Mouse (Mus musculus) embryonic fibroblast, embryonic 13.5 days (primary cell): ENCODE results near the gene Adgrg6. TPM values are rescaled to one million over a fixed set of nuclear protein-coding genes. Genes with fewer than 3 reads are reported as not detected.

Experiments used
- H3K27ac ChIP-seq: 2 replicates; pipeline ENCODE4 v1.5.1; 2012; ENCODE audit warnings: low read length, control low read depth, inconsistent platforms; ENCODE audit not compliant: insufficient read depth
- H3K4me1 ChIP-seq: 2 replicates; pipeline ENCODE4 v1.6.1; 2011; ENCODE audit warnings: low read length; ENCODE audit not compliant: control insufficient read depth, insufficient read depth
- H3K4me3 ChIP-seq: 2 replicates; pipeline ENCODE4 v1.5.1; 2011; ENCODE audit warnings: mild to moderate bottlenecking, control low read depth, low read length; ENCODE audit not compliant: insufficient read depth
- CTCF ChIP-seq: IDR thresholded peaks from 2 replicates; pipeline ENCODE4 v1.5.1; 2011; ENCODE audit warnings: mild to moderate bottlenecking, control low read depth, low read length, moderate library complexity, borderline replicate concordance; ENCODE audit not compliant: insufficient read depth
- POLR2A ChIP-seq: IDR thresholded peaks from 2 replicates; pipeline ENCODE4 v1.6.1; 2011; ENCODE audit warnings: low read depth, mild to moderate bottlenecking, control low read depth, low read length, moderate library complexity
- polyA plus RNA-seq: library from polyadenylated mRNA; stranded (reverse); fragments of >200 nt; gene quantifications from 2 replicates; pipeline ENCODE4 v1.2.4, GENCODE M21; 2011; ENCODE audit warnings: low read depth; ENCODE audit not compliant: missing spikeins, insufficient read length

The Adgrg6 gene
- polyA plus RNA-seq: 31.4 and 38.6 TPM in 2 replicates

GRCm38 (mm10) chr10:14544941-14545717, at the start of gene Adgrg6:
Adgrg6 (minus strand) TSS chr10:14545659.
- TF ChIP-seq POLR2A (0 out of 2 replicates have a peak, but pooled peaks have one; percentile 25), CTCF (no peak)
- no peaks in the 10 kb centered on the region for H3K4me1 ChIP-seq
- peak within 1 kb of the TSS; percentile 67 for H3K4me3 ChIP-seq
- peak within 1 kb of the TSS; percentile 14; the same call in 1 of the 2 replicates for H3K27ac ChIP-seq

- H3K4me1 ChIP-seq: no peaks in the 10 kb centered on the region
- H3K4me3 ChIP-seq: no peak overlapping the region
- TF ChIP-seq POLR2A (no peak), CTCF (no peak)
- no peak overlapping the region for H3K27ac ChIP-seq
Measured at GRCm38 (mm10) chr10:14592215-14592614, 46.8 kb upstream of the Adgrg6 start.

GRCm38 (mm10) chr10:14590816-14591215, 45.4 kb upstream of the Adgrg6 start:
- H3K4me3 ChIP-seq: no peak overlapping the region
- TF ChIP-seq POLR2A (no peak), CTCF (no peak)
- H3K27ac ChIP-seq: no peak overlapping the region
- no peaks in the 10 kb centered on the region for H3K4me1 ChIP-seq

- Histone ChIP-seq H3K4me3 (no peak overlapping the region), H3K4me1 (no peaks in the 10 kb centered on the region), H3K27ac (no peak overlapping the region)
- TF ChIP-seq POLR2A (no peak), CTCF (no peak)
Measured at GRCm38 (mm10) chr10:14589667-14590066, 44.2 kb upstream of the Adgrg6 start.

GRCm38 (mm10) chr10:14583496-14583895, 38.0 kb upstream of the Adgrg6 start:
- Histone ChIP-seq H3K4me3 (no peak overlapping the region), H3K4me1 (peaks cover 4% of the 10 kb centered on the region; the same call in 1 of the 2 replicates), H3K27ac (no peak overlapping the region)
- no peak for TF ChIP-seq CTCF
- no peak for TF ChIP-seq POLR2A

- no peak for TF ChIP-seq POLR2A
- no peak for TF ChIP-seq CTCF
- Histone ChIP-seq H3K4me1 (no peaks in the 10 kb centered on the region), H3K4me3 (no peak overlapping the region), H3K27ac (no peak overlapping the region)
Measured at GRCm38 (mm10) chr10:14574255-14574654, 28.8 kb upstream of the Adgrg6 start.

GRCm38 (mm10) chr10:14571143-14571542, 25.7 kb upstream of the Adgrg6 start:
- Histone ChIP-seq H3K4me1 (no peaks in the 10 kb centered on the region), H3K4me3 (no peak overlapping the region), H3K27ac (no peak overlapping the region)
- TF ChIP-seq POLR2A (no peak), CTCF (no peak)

GRCm38 (mm10) chr10:14570616-14571015, 25.2 kb upstream of the Adgrg6 start:
- Histone ChIP-seq H3K27ac (no peak overlapping the region), H3K4me1 (no peaks in the 10 kb centered on the region), H3K4me3 (no peak overlapping the region)
- no peak for TF ChIP-seq CTCF
- TF ChIP-seq POLR2A: no peak

- no peak for TF ChIP-seq CTCF
- no peak for TF ChIP-seq POLR2A
- Histone ChIP-seq H3K4me1 (no peaks in the 10 kb centered on the region), H3K4me3 (no peak overlapping the region), H3K27ac (no peak overlapping the region)
Measured at GRCm38 (mm10) chr10:14546111-14546551, 672 bp upstream of the Adgrg6 start.

GRCm38 (mm10) chr10:14544608-14544940, 885 bp downstream of the Adgrg6 start:
- Histone ChIP-seq H3K4me3 (peak overlapping the region; percentile 67), H3K27ac (no peak overlapping the region)

More at GRCm38 (mm10) chr10:14544608-14544940, 885 bp downstream of the Adgrg6 start:
- H3K4me1 ChIP-seq: no peaks in the 10 kb centered on the region
- TF ChIP-seq CTCF (no peak), POLR2A (no peak)
